Mouse (Mus musculus): ENCODE data around the gene Ppp4r2.

Ppp4r2 gene

GRCm38 (mm10) chr6:100833355-100833754 lies at the start of gene Ppp4r2:
Ppp4r2 (plus strand) TSS chr6:100833622.
- DNase-seq, result peak; percentile 94 to 96

- no peak for DNase-seq
Observed at GRCm38 (mm10) chr6:100787726-100788125, 45.7 kb upstream of the Ppp4r2 start.

- no peak for DNase-seq
Observed at GRCm38 (mm10) chr6:100789161-100789560, 44.3 kb upstream of the Ppp4r2 start.

GRCm38 (mm10) chr6:100792055-100792659 lies 41.3 kb upstream of the Ppp4r2 start:
- DNase-seq, result no peak

- no peak for DNase-seq
Observed at GRCm38 (mm10) chr6:100792973-100793769, 40.3 kb upstream of the Ppp4r2 start.

- peak; percentile 26 to 48 for DNase-seq
Observed at GRCm38 (mm10) chr6:100795797-100796196, 37.6 kb upstream of the Ppp4r2 start.

GRCm38 (mm10) chr6:100799290-100799689 lies 34.1 kb upstream of the Ppp4r2 start:
- DNase-seq, result no peak

- DNase-seq, result no peak
Observed at GRCm38 (mm10) chr6:100799766-100800165, 33.7 kb upstream of the Ppp4r2 start.

- peak; percentile 11 to 29 for DNase-seq
Observed at GRCm38 (mm10) chr6:100800497-100800955, 32.9 kb upstream of the Ppp4r2 start.

GRCm38 (mm10) chr6:100802381-100803083 lies 30.9 kb upstream of the Ppp4r2 start:
- DNase-seq, result no peak

GRCm38 (mm10) chr6:100803250-100803649 lies 30.2 kb upstream of the Ppp4r2 start:
- no peak for DNase-seq

GRCm38 (mm10) chr6:100807187-100807586 lies 26.2 kb upstream of the Ppp4r2 start:
- DNase-seq, result no peak

GRCm38 (mm10) chr6:100807746-100808145 lies 25.7 kb upstream of the Ppp4r2 start:
- DNase-seq, result no peak

GRCm38 (mm10) chr6:100808221-100808778 lies 25.1 kb upstream of the Ppp4r2 start:
- no peak for DNase-seq

GRCm38 (mm10) chr6:100810117-100810516 lies 23.3 kb upstream of the Ppp4r2 start:
- DNase-seq, result no peak

GRCm38 (mm10) chr6:100811731-100812130 lies 21.7 kb upstream of the Ppp4r2 start:
- DNase-seq, result no peak

- DNase-seq, result no peak
Observed at GRCm38 (mm10) chr6:100821367-100821766, 12.1 kb upstream of the Ppp4r2 start.

GRCm38 (mm10) chr6:100823356-100823755 lies 10.1 kb upstream of the Ppp4r2 start:
- DNase-seq, result no peak

- DNase-seq, result no peak
Observed at GRCm38 (mm10) chr6:100824381-100824965, 8.9 kb upstream of the Ppp4r2 start.

- DNase-seq, result peak; percentile 47 to 66
Observed at GRCm38 (mm10) chr6:100826046-100826445, 7.4 kb upstream of the Ppp4r2 start.

GRCm38 (mm10) chr6:100828565-100828964 lies 4.9 kb upstream of the Ppp4r2 start:
- no peak for DNase-seq

- no peak for DNase-seq
Observed at GRCm38 (mm10) chr6:100829770-100830169, 3.7 kb upstream of the Ppp4r2 start.

- no peak for DNase-seq
Observed at GRCm38 (mm10) chr6:100831188-100831587, 2.2 kb upstream of the Ppp4r2 start.

Data from kidney, postnatal 36 days (tissue).